Mouse (Mus musculus) kidney, adult 9 months (tissue): ENCODE measurements around the gene Rrnad1.
"Not testable (repeated sequence)": the region's sequence is repeated elsewhere in the genome, so short reads cannot be mapped to it uniquely, and the experiment has no call there.

ENCODE experiments used
- DNase-seq: peaks from one replicate; pipeline ENCODE4 v3.0.0; 2022

Rrnad1 gene

GRCm38 (mm10) chr3:87913891-87914290, 16.6 kb downstream of the Rrnad1 start:
- DNase-seq: no peak

DNA sequence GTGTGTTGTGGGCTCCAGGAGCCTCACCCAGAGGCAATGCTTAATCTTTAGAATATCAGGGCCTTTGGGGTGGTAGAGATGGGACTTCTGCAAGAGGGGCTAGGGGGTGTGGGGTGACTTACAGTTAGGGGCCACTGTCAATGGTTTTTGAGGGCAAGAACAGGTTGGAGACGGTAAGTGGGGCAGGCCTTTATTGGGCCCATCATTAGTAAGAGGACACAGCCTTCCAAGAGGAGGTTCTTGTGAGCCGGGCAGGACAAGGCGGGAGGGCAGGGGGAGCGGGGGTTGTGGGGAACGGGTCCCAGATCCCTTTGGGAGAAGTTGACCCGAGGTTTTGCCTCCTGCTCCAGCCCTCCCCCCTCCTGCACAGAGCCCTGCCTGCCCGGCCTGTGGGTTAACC, 17.0 kb downstream of the Rrnad1 start:
- DNase-seq: no peak

DNA sequence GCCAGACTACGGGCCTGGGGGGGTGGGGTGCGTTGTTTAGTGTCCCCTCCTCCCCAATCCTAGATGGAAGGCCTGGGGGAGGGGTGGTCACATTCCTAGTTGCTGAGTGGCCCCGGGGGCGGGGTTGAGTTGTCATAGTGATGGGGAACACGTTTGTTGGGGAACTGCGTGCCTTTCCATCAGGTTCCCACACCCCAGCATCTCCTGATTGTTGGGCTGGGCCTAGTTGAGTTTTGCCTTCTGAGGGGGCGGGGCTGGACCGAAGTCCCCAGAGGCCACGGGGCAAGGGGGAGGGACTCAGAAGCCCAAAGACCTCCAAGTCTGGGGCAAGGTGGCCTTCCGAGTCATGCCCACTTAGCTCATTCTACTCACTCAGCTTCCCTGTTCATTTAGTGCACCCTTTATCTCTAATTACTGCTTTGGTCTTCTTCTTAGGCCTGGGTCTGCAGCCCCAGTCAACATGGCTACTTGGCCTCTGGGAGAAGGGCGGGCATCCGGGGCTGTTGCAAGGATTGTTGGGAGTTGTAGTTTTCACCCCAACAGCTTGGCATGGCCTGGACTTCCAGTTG, 19.9 kb downstream of the Rrnad1 start:
- DNase-seq: peak; percentile 95

DNA sequence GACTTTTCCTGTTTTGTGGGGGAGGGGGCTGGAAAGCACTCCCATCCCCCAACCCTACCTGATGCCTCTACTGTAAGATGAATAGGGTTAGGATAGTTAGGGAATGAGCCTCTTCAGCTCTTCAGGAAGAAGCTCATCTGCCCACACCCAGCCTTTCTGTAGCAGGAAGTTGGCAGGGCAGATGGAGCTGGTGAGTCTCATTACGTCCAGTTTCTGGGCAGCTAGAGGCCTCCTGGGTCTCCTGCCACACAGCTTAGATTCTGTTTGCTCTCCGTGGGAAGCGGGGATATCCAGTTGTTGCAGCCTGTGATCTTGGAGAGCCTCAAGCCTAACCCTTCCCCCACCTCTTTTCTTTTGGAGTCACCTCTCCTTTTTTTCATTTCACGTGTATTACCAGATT, 20.6 kb downstream of the Rrnad1 start:
- DNase-seq: peak; percentile 26

GRCm38 (mm10) chr3:87909381-87909780, 21.1 kb downstream of the Rrnad1 start:
- peak; percentile 17 for DNase-seq

- peak; percentile 69 for DNase-seq
These were observed 22.6 kb downstream of the Rrnad1 start for GRCm38 (mm10) chr3:87907906-87908305.

- peak; percentile 59 for DNase-seq
These were observed 23.3 kb downstream of the Rrnad1 start for GRCm38 (mm10) chr3:87906981-87907857.

DNA sequence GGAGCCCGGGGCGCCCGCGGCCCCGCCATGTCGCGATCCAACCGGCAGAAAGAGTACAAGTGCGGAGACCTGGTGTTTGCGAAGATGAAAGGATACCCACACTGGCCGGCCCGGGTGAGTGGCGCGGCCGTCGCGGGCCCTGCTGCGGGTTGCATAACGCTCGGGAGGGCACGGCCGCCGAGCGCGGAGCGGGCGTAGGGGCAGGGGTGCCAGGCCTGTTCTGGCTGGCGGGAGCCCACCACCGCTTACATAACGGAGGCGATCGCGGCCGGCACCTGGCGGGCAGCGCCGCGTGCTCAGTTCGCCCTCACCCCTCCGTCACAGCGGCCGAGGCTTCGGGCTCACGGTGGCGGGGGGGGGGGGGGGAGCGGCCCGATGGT, 23.9 kb downstream of the Rrnad1 start:
- peak; percentile 75 for DNase-seq

GRCm38 (mm10) chr3:87905880-87906485, 24.5 kb downstream of the Rrnad1 start, which contains the start of gene Hdgf:
Hdgf (plus strand) TSS chr3:87906321.
- peak; percentile 96 for DNase-seq

DNA sequence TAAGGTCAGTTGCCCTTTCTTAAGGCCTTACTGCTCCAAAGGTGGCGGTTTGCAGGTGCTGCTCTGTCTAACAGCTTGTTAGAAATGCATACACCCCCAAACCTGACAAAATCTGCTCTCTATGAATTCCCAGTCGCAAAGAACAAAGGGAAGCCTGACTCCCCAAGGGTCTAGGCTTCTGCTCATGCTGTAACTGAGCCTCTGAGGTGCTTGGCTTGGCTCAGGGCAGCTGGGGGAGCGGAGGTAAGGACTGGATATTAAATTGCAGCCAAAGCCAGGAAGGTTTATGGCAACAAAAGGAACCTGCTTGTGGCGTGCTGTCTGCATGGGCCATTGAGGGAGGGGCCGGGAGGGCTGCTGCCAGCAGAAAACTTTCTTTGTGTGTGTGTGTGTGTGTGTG, 26.7 kb downstream of the Rrnad1 start:
- DNase-seq: no peak

- DNase-seq: not testable (repeated sequence)
These were observed 28.6 kb downstream of the Rrnad1 start for GRCm38 (mm10) chr3:87901959-87902358.

DNA sequence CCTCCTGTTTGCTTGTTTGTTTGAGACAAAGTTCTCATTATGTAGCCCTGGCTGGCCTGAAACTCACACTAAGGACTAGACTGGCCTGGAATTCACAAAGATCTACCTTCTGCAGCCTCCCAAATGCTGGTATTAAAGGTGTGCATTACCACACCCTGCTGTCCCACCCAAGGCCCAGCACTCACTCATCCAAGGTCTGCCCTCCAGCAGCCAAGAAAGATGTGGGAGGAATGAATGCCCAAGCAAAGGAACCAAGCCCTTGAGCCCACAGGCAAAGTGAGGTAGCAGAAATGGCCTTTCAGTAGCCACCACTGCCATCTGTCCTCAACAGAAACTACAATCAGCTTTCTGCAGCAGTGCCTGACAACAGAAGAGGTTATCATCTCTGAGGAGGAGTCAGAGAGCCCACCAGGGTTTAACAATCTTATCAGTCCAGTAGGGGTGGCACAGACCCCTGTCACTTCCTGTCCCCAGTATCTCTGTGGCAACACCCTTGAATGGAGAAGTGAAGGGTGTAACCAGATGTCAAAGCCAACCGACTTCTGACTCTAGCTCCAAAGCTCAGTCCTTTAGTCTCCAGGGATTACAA, 29.4 kb downstream of the Rrnad1 start:
- no peak for DNase-seq

DNA sequence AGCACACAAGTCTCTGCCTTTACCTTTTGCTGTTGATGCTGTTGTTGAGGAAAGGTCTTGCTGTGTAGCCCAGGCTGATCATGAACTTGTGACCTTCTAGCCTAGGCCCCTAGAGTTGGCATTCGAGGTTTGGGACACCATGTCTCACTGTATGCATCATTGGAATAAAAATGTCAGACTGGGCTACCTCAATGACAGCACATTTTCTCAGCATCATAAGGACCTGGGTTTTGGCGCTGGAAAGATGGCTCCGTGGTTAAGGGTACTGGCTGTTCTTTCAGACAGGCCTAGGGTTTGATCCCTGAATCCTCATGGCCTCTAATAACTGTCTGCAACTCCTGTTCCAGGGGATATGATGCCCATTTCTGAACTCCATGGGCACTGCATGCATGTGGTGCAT, 30.7 kb downstream of the Rrnad1 start:
- no peak for DNase-seq

GRCm38 (mm10) chr3:87899266-87899665, 31.3 kb downstream of the Rrnad1 start:
- no peak for DNase-seq

DNA sequence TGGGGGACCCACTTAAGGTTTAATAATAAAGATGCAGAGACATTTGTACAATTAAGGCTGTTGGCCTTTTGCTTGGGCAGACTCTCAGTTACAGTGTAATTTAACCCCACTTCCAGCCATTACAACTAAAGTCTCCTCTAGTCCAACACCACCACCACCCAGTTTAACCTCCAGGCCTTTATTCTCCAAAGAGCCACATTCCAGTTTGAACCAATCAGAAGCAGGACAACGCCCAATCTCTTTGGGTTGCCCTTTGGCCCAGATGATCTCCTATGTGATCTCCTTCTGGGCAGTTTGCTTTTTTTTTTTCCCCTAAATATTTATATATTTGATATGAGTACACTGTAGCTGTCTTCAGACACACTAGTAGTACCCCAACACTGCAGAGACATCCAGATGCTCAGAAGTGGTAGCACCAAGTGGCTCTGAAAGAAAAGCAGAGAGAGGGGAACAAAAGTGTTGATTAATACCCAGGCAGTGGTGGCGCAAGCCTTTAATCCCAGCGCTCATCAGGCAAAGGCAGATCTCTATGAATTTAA, 37.1 kb downstream of the Rrnad1 start:
- DNase-seq: no peak

DNA sequence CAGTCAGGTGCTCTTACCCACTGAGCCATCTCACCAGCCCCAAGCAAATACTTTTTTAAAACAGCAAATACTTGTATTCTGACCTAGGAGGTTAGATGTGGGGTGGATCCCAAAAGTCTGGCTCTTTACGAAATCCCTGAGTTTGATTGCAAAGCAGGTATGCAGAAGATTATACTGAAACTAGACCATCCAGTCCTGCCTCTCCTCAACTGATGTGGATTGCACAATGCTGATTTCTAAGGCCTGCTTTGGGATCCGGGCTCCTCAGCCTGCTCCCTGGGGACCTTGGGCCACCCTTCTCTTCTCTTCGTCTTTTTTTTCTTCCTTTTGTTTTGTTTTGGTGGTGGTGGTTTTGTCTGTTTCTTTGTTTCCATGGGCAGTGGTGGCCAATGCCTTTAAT, 39.0 kb downstream of the Rrnad1 start:
- no peak for DNase-seq

DNA sequence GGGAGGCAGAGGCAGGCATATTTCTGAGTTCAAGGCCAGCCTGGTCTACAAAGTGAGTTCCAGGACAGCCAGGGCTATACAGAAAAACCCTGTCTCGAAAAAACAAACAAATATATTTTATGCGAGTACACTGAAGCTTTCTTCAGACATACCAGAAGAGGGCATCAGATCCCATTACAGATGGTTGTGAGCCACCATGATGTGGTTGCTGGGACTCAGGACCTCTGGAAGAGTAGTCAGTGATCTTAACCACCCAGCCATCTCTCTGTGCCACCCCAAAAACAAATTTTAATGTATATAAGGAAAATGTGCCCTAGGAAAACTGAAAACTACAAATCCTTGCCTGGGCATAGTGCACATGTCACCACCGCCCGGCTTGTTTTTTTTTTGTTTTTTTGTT, 43.1 kb downstream of the Rrnad1 start:
- DNase-seq: not testable (repeated sequence)

- DNase-seq: peak; percentile 47
These were observed 44.1 kb downstream of the Rrnad1 start for GRCm38 (mm10) chr3:87886416-87886815.

DNA sequence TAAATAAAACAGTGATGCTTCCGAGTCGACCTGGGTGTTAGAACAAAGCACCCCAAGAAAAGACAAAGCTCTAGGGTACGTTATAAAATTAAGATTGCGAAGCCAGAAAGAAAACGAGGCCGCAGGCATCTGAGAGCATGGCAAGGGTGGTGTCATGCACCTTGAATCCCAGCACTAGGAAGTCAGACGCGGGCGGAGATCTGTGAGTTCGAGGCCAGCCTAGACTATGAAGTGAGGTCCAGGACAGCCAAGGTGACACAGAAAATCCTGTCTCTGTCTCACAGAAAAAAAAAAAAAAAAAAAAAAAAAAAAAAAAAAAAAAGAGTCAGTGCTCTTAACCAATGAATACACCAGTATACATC, 44.5 kb downstream of the Rrnad1 start:
- DNase-seq: no peak

GRCm38 (mm10) chr3:87885281-87886003, 45.1 kb downstream of the Rrnad1 start, which contains the start of gene Prcc:
Prcc (minus strand) TSS chr3:87885608.
- peak; percentile 99 for DNase-seq

DNA sequence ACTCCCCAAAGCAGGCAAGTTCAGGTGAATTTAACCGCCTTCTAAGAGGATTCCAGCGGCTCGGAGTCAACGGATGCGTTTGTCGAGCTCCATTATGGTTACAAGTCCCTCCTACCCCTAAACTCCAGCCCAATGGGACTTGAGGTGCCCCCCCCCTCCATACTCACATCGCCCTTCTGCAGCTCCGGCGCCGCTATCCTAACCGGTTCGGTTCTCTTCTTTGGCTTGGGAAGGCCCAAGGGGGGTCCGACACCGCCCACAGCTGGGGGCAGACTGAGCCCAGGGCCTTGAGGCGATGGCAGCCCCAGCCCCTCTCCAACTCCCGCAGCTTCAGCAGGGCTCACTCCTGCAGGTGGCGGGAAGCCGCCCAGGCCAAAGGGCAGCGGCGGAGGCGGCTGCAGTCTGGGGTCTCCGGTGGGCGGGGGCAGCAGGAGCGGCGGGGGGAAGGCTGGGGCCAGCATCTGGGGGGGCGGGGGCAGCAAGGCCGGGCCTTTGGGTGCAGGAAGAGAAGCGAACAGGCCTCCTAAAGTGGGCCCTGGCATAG, 45.7 kb downstream of the Rrnad1 start:
- DNase-seq: peak; percentile 54

- no peak for DNase-seq
These were observed 46.2 kb downstream of the Rrnad1 start for GRCm38 (mm10) chr3:87884291-87884690.
